7 mouse cellular contexts compared by ENCODE assay signal in genomic region chr5:146315268-146315921, GRCm38 (mm10).
A peak's percentile ranks its signal among the peaks of the same experiment; 100 is the strongest.
DNase-seq lines count a peak whose midpoint lies in the region; ATAC-seq and TF ChIP-seq lines count a peak whose summit lies in the region.

No protein-coding gene starts in this region.

- peak; percentile 49 for DNase-seq in midbrain, embryonic 11.5 days (ENCODE audit: low spot score, missing footprints)
- DNase-seq in midbrain, embryonic 10.5 days (ENCODE audit: low spot score), result no peak
- peak; percentile 43 for DNase-seq in kidney, postnatal 0 days (ENCODE audit: low spot score)
- DNase-seq in neural tube, embryonic 10.5 days (ENCODE audit: extremely low spot score, low spot score), result peak; percentile 43
- no peak for DNase-seq in c-Kit-positive CD71-positive TER-119-positive erythroid progenitor cells, embryonic 14.5 days (ENCODE audit: low spot score)

- no peak overlapping the region for H3K9ac ChIP-seq in midbrain, embryonic 11.5 days (ENCODE audit: low read length)
- no peak overlapping the region for H3K9ac ChIP-seq in forebrain, embryonic 16.5 days (replicated peaks; ENCODE audit: low read depth, low read length)
- H3K9ac ChIP-seq in kidney, postnatal 0 days (ENCODE audit: low read depth, low read length), result no peak overlapping the region

- no peak overlapping the region for H3K27ac ChIP-seq in midbrain, embryonic 11.5 days (ENCODE audit: low read depth, low read length)
- H3K27ac ChIP-seq in midbrain, embryonic 10.5 days (replicated peaks), result no peak overlapping the region
- no peak overlapping the region for H3K27ac ChIP-seq in forebrain, embryonic 16.5 days (ENCODE audit: low read length)
- 0 out of 2 replicates have a peak overlapping the region, but pooled peaks have one; percentile 42 for H3K27ac ChIP-seq in kidney, postnatal 0 days

- no peaks in the 10 kb centered on the region for H3K36me3 ChIP-seq in midbrain, embryonic 11.5 days (ENCODE audit: control insufficient read depth, insufficient read depth, low read length)
- H3K36me3 ChIP-seq in midbrain, embryonic 10.5 days, result no peaks in the 10 kb centered on the region
- H3K36me3 ChIP-seq in forebrain, embryonic 16.5 days (ENCODE audit: control insufficient read depth, insufficient read depth), result no peaks in the 10 kb centered on the region
- H3K36me3 ChIP-seq in kidney, postnatal 0 days (ENCODE audit: insufficient read depth, low read length), result no peaks in the 10 kb centered on the region

- no peaks in the 10 kb centered on the region for H3K9me3 ChIP-seq in midbrain, embryonic 11.5 days (ENCODE audit: control insufficient read depth, low read length)
- H3K9me3 ChIP-seq in midbrain, embryonic 10.5 days (replicated peaks), result no peaks in the 10 kb centered on the region
- H3K9me3 ChIP-seq in forebrain, embryonic 16.5 days (ENCODE audit: control insufficient read depth, low read length), result no peaks in the 10 kb centered on the region
- H3K9me3 ChIP-seq in kidney, postnatal 0 days (replicated peaks; ENCODE audit: low read length), result no peaks in the 10 kb centered on the region

- H3K4me2 ChIP-seq in midbrain, embryonic 11.5 days, result no peak overlapping the region
- H3K4me2 ChIP-seq in forebrain, embryonic 16.5 days (ENCODE audit: low read length), result no peak overlapping the region
- H3K4me2 ChIP-seq in kidney, postnatal 0 days (ENCODE audit: low read length), result peak overlapping the region; percentile 32

- 73% methylated on average over 14 of the region's 14 CpGs for WGBS in midbrain, embryonic 11.5 days
- 79% methylated on average over 14 of the region's 14 CpGs for WGBS in midbrain, embryonic 10.5 days
- 51% methylated on average over 14 of the region's 14 CpGs for WGBS in forebrain, embryonic 16.5 days
- 14% methylated on average over 14 of the region's 14 CpGs for WGBS in kidney, postnatal 0 days

- TF ChIP-seq CTCF in kidney, postnatal 0 days (IDR thresholded peaks at IDR 0.05; ENCODE audit: low read depth), result no peak

- H3K27me3 ChIP-seq in midbrain, embryonic 11.5 days (ENCODE audit: control insufficient read depth, insufficient read depth, low read length), result no peaks in the 10 kb centered on the region
- no peaks in the 10 kb centered on the region for H3K27me3 ChIP-seq in midbrain, embryonic 10.5 days (ENCODE audit: low read depth, poor library complexity, severe bottlenecking)
- no peaks in the 10 kb centered on the region for H3K27me3 ChIP-seq in forebrain, embryonic 16.5 days (replicated peaks; ENCODE audit: control insufficient read depth, insufficient read depth, low read length)
- no peaks in the 10 kb centered on the region for H3K27me3 ChIP-seq in kidney, postnatal 0 days (ENCODE audit: insufficient read depth, low read length)

- ATAC-seq in midbrain, embryonic 11.5 days (ENCODE audit: low FRiP score), result no peak
- ATAC-seq in forebrain, embryonic 16.5 days, result peak; percentile 45; the same call in 1 of the 2 replicates
- ATAC-seq in kidney, postnatal 0 days (replicated peaks; ENCODE audit: low FRiP score, low read depth), result 0 out of 2 replicates have a peak, but pooled peaks have one; percentile 34
- ATAC-seq in CD4-positive, CD25-positive, alpha-beta regulatory T cell, adult 4 months, result no peak

- H3K4me1 ChIP-seq in midbrain, embryonic 11.5 days (ENCODE audit: control insufficient read depth, insufficient read depth, low read length), result no peaks in the 10 kb centered on the region
- H3K4me1 ChIP-seq in midbrain, embryonic 10.5 days, result peaks cover 5% of the 10 kb centered on the region; the same call in 1 of the 2 replicates
- 0 out of 2 replicates have a peak, but pooled peaks cover 3% of the 10 kb centered on the region for H3K4me1 ChIP-seq in forebrain, embryonic 16.5 days (replicated peaks; ENCODE audit: control insufficient read depth, insufficient read depth, low read length)
- peaks cover 22% of the 10 kb centered on the region; the same call in 1 of the 2 replicates for H3K4me1 ChIP-seq in kidney, postnatal 0 days (replicated peaks; ENCODE audit: insufficient read depth, low read length)

- no peak overlapping the region for H3K4me3 ChIP-seq in midbrain, embryonic 11.5 days (ENCODE audit: low read depth, low read length)
- H3K4me3 ChIP-seq in midbrain, embryonic 10.5 days, result no peak overlapping the region
- no peak overlapping the region for H3K4me3 ChIP-seq in forebrain, embryonic 16.5 days (replicated peaks; ENCODE audit: low read length)
- H3K4me3 ChIP-seq in kidney, postnatal 0 days (replicated peaks; ENCODE audit: low read depth, low read length), result no peak overlapping the region

Comparison
In these comparisons a context has a peak if more than half of its experiments do, and no peak if none do; other contexts are left out.
1. DNase-seq: peak in midbrain, embryonic 11.5 days (single experiment), kidney, postnatal 0 days (single experiment) and neural tube, embryonic 10.5 days (single experiment); none in midbrain, embryonic 10.5 days (single experiment) and c-Kit-positive CD71-positive TER-119-positive erythroid progenitor cells, embryonic 14.5 days (single experiment).
2. ATAC-seq: peak in forebrain, embryonic 16.5 days (single experiment) and kidney, postnatal 0 days (single experiment); none in midbrain, embryonic 11.5 days (single experiment) and CD4-positive, CD25-positive, alpha-beta regulatory T cell, adult 4 months (single experiment).